Mouse (Mus musculus) lung, postnatal 10 days (tissue): ENCODE results near the gene Dnah14.

Experiments used
- DNase-seq: peaks from one replicate; pipeline ENCODE4 v3.0.0; 2021

Gene Dnah14

GRCm38 (mm10) chr1:181576322-181576721 is at the start of gene Dnah14:
Gene Dnah14 (plus strand): TSS chr1:181576559.
- no peak for DNase-seq

GRCm38 (mm10) chr1:181529368-181529767 is 47.0 kb upstream of the Dnah14 start:
- peak; percentile 96 for DNase-seq

GRCm38 (mm10) chr1:181535165-181535873 is 41.0 kb upstream of the Dnah14 start:
- DNase-seq: peak; percentile 21

GRCm38 (mm10) chr1:181537627-181538525 is 38.5 kb upstream of the Dnah14 start:
- DNase-seq: no peak

- peak; percentile 32 for DNase-seq
These were observed 36.3 kb upstream of the Dnah14 start for GRCm38 (mm10) chr1:181539846-181540769.

GRCm38 (mm10) chr1:181543711-181544383 is 32.5 kb upstream of the Dnah14 start:
- DNase-seq: peak; percentile 40

GRCm38 (mm10) chr1:181545044-181545772 is 31.2 kb upstream of the Dnah14 start:
- peak; percentile 76 for DNase-seq

- no peak for DNase-seq
These were observed 26.4 kb upstream of the Dnah14 start for GRCm38 (mm10) chr1:181549987-181550386.

GRCm38 (mm10) chr1:181550826-181551225 is 25.5 kb upstream of the Dnah14 start:
- DNase-seq: no peak

GRCm38 (mm10) chr1:181552533-181553410 is 23.6 kb upstream of the Dnah14 start:
- DNase-seq: peak; percentile 18

- no peak for DNase-seq
These were observed 20.9 kb upstream of the Dnah14 start for GRCm38 (mm10) chr1:181555475-181555874.

GRCm38 (mm10) chr1:181559655-181560054 is 16.7 kb upstream of the Dnah14 start:
- DNase-seq: no peak

GRCm38 (mm10) chr1:181560325-181560724 is 16.0 kb upstream of the Dnah14 start:
- no peak for DNase-seq

- no peak for DNase-seq
These were observed 15.2 kb upstream of the Dnah14 start for GRCm38 (mm10) chr1:181560896-181561767.

GRCm38 (mm10) chr1:181561768-181562444 is 14.5 kb upstream of the Dnah14 start:
- no peak for DNase-seq

- no peak for DNase-seq
These were observed 6.9 kb upstream of the Dnah14 start for GRCm38 (mm10) chr1:181569447-181569846.

- DNase-seq: peak; percentile 19
These were observed 6.8 kb downstream of the Dnah14 start for GRCm38 (mm10) chr1:181583152-181583551.

- DNase-seq: no peak
These were observed 12.8 kb downstream of the Dnah14 start for GRCm38 (mm10) chr1:181589116-181589515.

GRCm38 (mm10) chr1:181599376-181599775 is 23.0 kb downstream of the Dnah14 start:
- no peak for DNase-seq
